In the genomic region with DNA sequence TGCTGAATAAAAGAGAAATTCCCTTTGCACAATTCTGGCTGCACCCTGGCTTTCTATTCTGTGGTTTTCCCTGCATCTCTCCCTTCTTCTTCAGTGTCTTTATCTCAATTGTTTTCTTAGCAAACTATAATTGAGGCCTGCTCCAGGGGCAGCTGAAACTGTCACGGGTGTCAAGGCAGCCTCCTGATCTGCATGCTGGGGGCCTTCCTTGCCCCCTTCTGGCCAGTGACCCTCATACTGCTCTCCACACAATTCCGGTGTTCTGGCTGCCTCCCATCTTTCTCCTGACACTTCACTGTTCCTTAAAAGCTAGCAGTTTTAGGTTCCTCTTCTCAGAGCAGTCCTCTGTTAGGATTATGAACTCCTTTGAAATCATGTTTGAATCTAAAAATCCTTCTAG, we compare ENCODE assay signal across 10 mouse cellular contexts. TPM values are rescaled to one million over a fixed set of nuclear protein-coding genes. Genes with fewer than 3 reads are reported as not detected.
DNase-seq lines count a peak whose midpoint lies in the region; ATAC-seq lines count a peak whose summit lies in the region.
"Had no signal": no experiment of that assay in that cellular context is flagged by ENCODE, and none has a peak within 500 bp of the region (broad histone marks: within the 10 kb centered on the region; RNA-seq: fewer than 3 reads in every experiment).

No protein-coding gene starts in this region.

- no peak for DNase-seq in forebrain, embryonic 10.5 days (ENCODE audit: extremely low spot score, low spot score)
- no peak for DNase-seq in right cerebral cortex, postnatal 4 days
- no peak for DNase-seq in kidney, adult 8-10 months
- no peak for DNase-seq in gastrocnemius, postnatal 10 days
- DNase-seq: cerebellum, adult 9-11 months; thymus, postnatal 4 days had no signal

- H3K4me3 ChIP-seq in megakaryocyte, embryonic 14.5 days (replicated peaks), result peak overlapping the region; percentile 95
- H3K4me3 ChIP-seq in forebrain, embryonic 10.5 days, result peak overlapping the region; percentile 82
- H3K4me3 ChIP-seq in limb, embryonic 12.5 days (replicated peaks), result peak overlapping the region; percentile 79
- peak overlapping the region; percentile 89 for H3K4me3 ChIP-seq in stomach, embryonic 15.5 days (replicated peaks)

- H3K9ac ChIP-seq in limb, embryonic 12.5 days (replicated peaks), result peak overlapping the region; percentile 78
- peak overlapping the region; percentile 74; the same call in 1 of the 2 replicates for H3K9ac ChIP-seq in stomach, embryonic 15.5 days

- H3K4me2 ChIP-seq in limb, embryonic 12.5 days, result peak overlapping the region; percentile 64
- peak overlapping the region; percentile 61 for H3K4me2 ChIP-seq in stomach, embryonic 15.5 days

- H3K9me3 ChIP-seq in megakaryocyte, embryonic 14.5 days, result peaks cover 10% of the 10 kb centered on the region
- no peaks in the 10 kb centered on the region for H3K9me3 ChIP-seq in forebrain, embryonic 10.5 days
- no peaks in the 10 kb centered on the region for H3K9me3 ChIP-seq in limb, embryonic 12.5 days
- no peaks in the 10 kb centered on the region for H3K9me3 ChIP-seq in stomach, embryonic 15.5 days

- no peak overlapping the region for H3K27ac ChIP-seq in forebrain, embryonic 10.5 days
- H3K27ac ChIP-seq in limb, embryonic 12.5 days, result no peak overlapping the region
- H3K27ac ChIP-seq in stomach, embryonic 15.5 days, result no peak overlapping the region

- peaks cover 17% of the 10 kb centered on the region for H3K4me1 ChIP-seq in megakaryocyte, embryonic 14.5 days
- H3K4me1 ChIP-seq in forebrain, embryonic 10.5 days, result peaks cover 12% of the 10 kb centered on the region
- H3K4me1 ChIP-seq in limb, embryonic 12.5 days (replicated peaks), result peaks cover 10% of the 10 kb centered on the region
- H3K4me1 ChIP-seq in stomach, embryonic 15.5 days, result peaks cover 5% of the 10 kb centered on the region; the same call in 1 of the 2 replicates

- peaks cover 41% of the 10 kb centered on the region for H3K36me3 ChIP-seq in megakaryocyte, embryonic 14.5 days (replicated peaks; ENCODE audit: low read length)
- peaks cover 43% of the 10 kb centered on the region for H3K36me3 ChIP-seq in forebrain, embryonic 10.5 days (replicated peaks)
- peaks cover 40% of the 10 kb centered on the region for H3K36me3 ChIP-seq in limb, embryonic 12.5 days
- H3K36me3 ChIP-seq in stomach, embryonic 15.5 days, result peaks cover 26% of the 10 kb centered on the region

- no peaks in the 10 kb centered on the region for H3K27me3 ChIP-seq in megakaryocyte, embryonic 14.5 days (replicated peaks)
- H3K27me3 ChIP-seq in forebrain, embryonic 10.5 days (ENCODE audit: poor library complexity, severe bottlenecking), result no peaks in the 10 kb centered on the region
- no peaks in the 10 kb centered on the region for H3K27me3 ChIP-seq in limb, embryonic 12.5 days
- H3K27me3 ChIP-seq in stomach, embryonic 15.5 days (replicated peaks), result no peaks in the 10 kb centered on the region

- WGBS in forebrain, embryonic 10.5 days, result 26% methylated on average over 2 of the region's 2 CpGs
- WGBS in limb, embryonic 12.5 days, result 22% methylated on average over 2 of the region's 2 CpGs
- WGBS in stomach, embryonic 15.5 days, result 17% methylated on average over 2 of the region's 2 CpGs

- ATAC-seq in megakaryocyte, adult 5-6 weeks (ENCODE audit: poor library complexity, severe bottlenecking), result no peak
- ATAC-seq in limb, embryonic 12.5 days (ENCODE audit: insufficient number of reproducible peaks, insufficient read depth, low FRiP score, low TSS enrichment, low read depth), result no peak
- no peak for ATAC-seq in stomach, embryonic 15.5 days (ENCODE audit: insufficient read depth, low FRiP score, low read depth)

RNA-seq across cellular contexts. Expression of a gene that starts 1.2 kb away (rescaled TPM):
- 0.41 and 0.72 TPM in 2 replicates for polyA plus RNA-seq in megakaryocyte, embryonic 14.5 days (2012; ENCODE audit: insufficient read depth, low replicate concordance)
- total RNA-seq in megakaryocyte, adult 5-6 weeks (2015), result 10.5 and 15.6 TPM in 2 replicates
- 11.4 and 11.7 TPM in 2 replicates for total RNA-seq in megakaryocyte, adult 5-6 weeks (2017)
- polyA plus RNA-seq in forebrain, embryonic 10.5 days (2016; fragmentation: Nextera tagmentation; extraction: Ambion mirVana), result 19.4 and 19.6 TPM in 2 replicates
- 21.9 and 23.6 TPM in 2 replicates for polyA plus RNA-seq in limb, embryonic 12.5 days (2016; fragmentation: Nextera tagmentation; extraction: Ambion mirVana)
- 11.7 and 12.2 TPM in 2 replicates for polyA plus RNA-seq in stomach, embryonic 15.5 days (2015; fragmentation: Nextera tagmentation; extraction: Ambion mirVana)
- total RNA-seq in gastrocnemius, postnatal 10 days (2021), result 10 to 100 TPM in 1 of 2 experiments, 1 to 10 TPM in 1; 7.4 to 10.8 TPM
